Mouse (Mus musculus): ENCODE measurements at regions not wholly inside any gene's neighbourhood (a gene's known extent, or its start where the extent isn't known, plus 50 kb on each side); places are given as distances from the start of the nearest gene placed in this dataset.

- DNase-seq (ENCODE audit: low spot score in 2 of 2): no peak
Measured at GRCm38 (mm10) chr6:76425120-76425519, 72.5 kb downstream of the Gm9008 start.

- DNase-seq (ENCODE audit: low spot score in 2 of 2): no peak
Measured at GRCm38 (mm10) chr6:76387462-76388049, 110.0 kb downstream of the Gm9008 start.

GRCm38 (mm10) chr6:76382323-76382722 lies 115.3 kb downstream of the Gm9008 start:
- DNase-seq (ENCODE audit: low spot score in 2 of 2): peak in 1 of 2 experiments; percentile 25

GRCm38 (mm10) chr6:76378674-76379073 lies 118.9 kb downstream of the Gm9008 start:
- no peak for DNase-seq (ENCODE audit: low spot score in 2 of 2)

GRCm38 (mm10) chr6:76352141-76352540 lies 145.4 kb downstream of the Gm9008 start:
- no peak for DNase-seq (ENCODE audit: low spot score in 2 of 2)

- no peak for DNase-seq (ENCODE audit: low spot score in 2 of 2)
Measured at GRCm38 (mm10) chr6:76348445-76348844, 149.1 kb downstream of the Gm9008 start.

- DNase-seq (ENCODE audit: low spot score in 2 of 2): no peak
Measured at GRCm38 (mm10) chr6:76330176-76330575, 167.4 kb downstream of the Gm9008 start.
